Mouse (Mus musculus): ENCODE measurements around the gene Ubap2. TPM values are rescaled to one million over a fixed set of nuclear protein-coding genes. Genes with fewer than 3 reads are reported as not detected.

The Ubap2 gene
- polyA plus RNA-seq, 1 experiment from 2014 or later = 72.0 TPM

- H3K4me1 ChIP-seq (ENCODE audit: insufficient read depth) = no peaks in the 10 kb centered on the region
- no peak overlapping the region for H3K4me2 ChIP-seq
- peak overlapping the region; percentile 43; the same call in 1 of the 2 replicates for H3K27ac ChIP-seq (ENCODE audit: low read depth)
- TF ChIP-seq CTCF (IDR thresholded peaks at IDR 0.05; ENCODE audit: low read depth) = no peak
- H3K9me3 ChIP-seq (ENCODE audit: low read depth, low read length) = no peaks in the 10 kb centered on the region
- no peak overlapping the region; the same call in 1 of the 2 replicates for H3K9ac ChIP-seq
- ATAC-seq (ENCODE audit: insufficient read depth) (peak; percentile 48; the same call in 1 of the 2 replicates), DNase-seq (peak; percentile 71)
- no peak overlapping the region for H3K4me3 ChIP-seq (ENCODE audit: low read depth, low read length)
- peaks cover 99% of the 10 kb centered on the region for H3K36me3 ChIP-seq (ENCODE audit: insufficient read depth)
- 56% methylated on average over 3 of the region's 3 CpGs for WGBS
- no peaks in the 10 kb centered on the region for H3K27me3 ChIP-seq (ENCODE audit: insufficient read depth, low read length)
These were observed 77.9 kb downstream of the Ubap2 start for GRCm38 (mm10) chr4:41196861-41197610.

GRCm38 (mm10) chr4:41195328-41195727 lies 79.6 kb downstream of the Ubap2 start:
- WGBS = 88% methylated on average over 15 of the region's 15 CpGs
- peaks cover 98% of the 10 kb centered on the region for H3K36me3 ChIP-seq (ENCODE audit: insufficient read depth)
- H3K4me2 ChIP-seq = no peak overlapping the region
- H3K27ac ChIP-seq (ENCODE audit: low read depth) = no peak overlapping the region
- no peak for ATAC-seq (ENCODE audit: insufficient read depth)
- H3K27me3 ChIP-seq (ENCODE audit: insufficient read depth, low read length) = no peaks in the 10 kb centered on the region
- DNase-seq = no peak
- no peak overlapping the region for H3K4me3 ChIP-seq (ENCODE audit: low read depth, low read length)
- H3K9me3 ChIP-seq (ENCODE audit: low read depth, low read length) = no peaks in the 10 kb centered on the region
- no peak overlapping the region for H3K9ac ChIP-seq
- TF ChIP-seq CTCF (IDR thresholded peaks at IDR 0.05; ENCODE audit: low read depth) = no peak
- no peaks in the 10 kb centered on the region for H3K4me1 ChIP-seq (ENCODE audit: insufficient read depth)

- Histone ChIP-seq H3K4me3 (ENCODE audit: low read depth, low read length) (no peak overlapping the region), H3K27me3 (ENCODE audit: insufficient read depth, low read length) (no peaks in the 10 kb centered on the region), H3K9me3 (ENCODE audit: low read depth, low read length) (no peaks in the 10 kb centered on the region), H3K9ac (no peak overlapping the region), H3K4me1 (ENCODE audit: insufficient read depth) (no peaks in the 10 kb centered on the region), H3K4me2 (no peak overlapping the region), H3K36me3 (ENCODE audit: insufficient read depth) (peaks cover 92% of the 10 kb centered on the region), H3K27ac (ENCODE audit: low read depth) (no peak overlapping the region)
- TF ChIP-seq CTCF (IDR thresholded peaks at IDR 0.05; ENCODE audit: low read depth) = no peak
- DNase-seq = no peak
- WGBS = 59% methylated on average over 14 of the region's 14 CpGs
- ATAC-seq (ENCODE audit: insufficient read depth) = no peak
These were observed 82.1 kb downstream of the Ubap2 start for GRCm38 (mm10) chr4:41192544-41193512.

- ATAC-seq (ENCODE audit: insufficient read depth) (no peak), DNase-seq (no peak)
- Histone ChIP-seq H3K9ac (no peak overlapping the region), H3K4me3 (ENCODE audit: low read depth, low read length) (no peak overlapping the region), H3K4me2 (no peak overlapping the region), H3K4me1 (ENCODE audit: insufficient read depth) (no peaks in the 10 kb centered on the region), H3K9me3 (ENCODE audit: low read depth, low read length) (no peaks in the 10 kb centered on the region), H3K36me3 (ENCODE audit: insufficient read depth) (peaks cover 82% of the 10 kb centered on the region), H3K27ac (ENCODE audit: low read depth) (no peak overlapping the region), H3K27me3 (ENCODE audit: insufficient read depth, low read length) (no peaks in the 10 kb centered on the region)
- no peak for TF ChIP-seq CTCF (IDR thresholded peaks at IDR 0.05; ENCODE audit: low read depth)
- 81% methylated on average over 2 of the region's 2 CpGs for WGBS
These were observed 85.1 kb downstream of the Ubap2 start for GRCm38 (mm10) chr4:41189809-41190208.

GRCm38 (mm10) chr4:41179825-41180725 lies 94.9 kb downstream of the Ubap2 start:
- TF ChIP-seq CTCF (IDR thresholded peaks at IDR 0.05; ENCODE audit: low read depth) = no peak
- ATAC-seq (ENCODE audit: insufficient read depth) (no peak), DNase-seq (no peak)
- no peaks in the 10 kb centered on the region for H3K9me3 ChIP-seq (ENCODE audit: low read depth, low read length)
- H3K9ac ChIP-seq = no peak overlapping the region
- H3K36me3 ChIP-seq (ENCODE audit: insufficient read depth) = peaks cover 65% of the 10 kb centered on the region
- no peak overlapping the region for H3K27ac ChIP-seq (ENCODE audit: low read depth)
- no peak overlapping the region for H3K4me3 ChIP-seq (ENCODE audit: low read depth, low read length)
- 74% methylated on average over 15 of the region's 15 CpGs for WGBS
- no peaks in the 10 kb centered on the region for H3K4me1 ChIP-seq (ENCODE audit: insufficient read depth)
- H3K4me2 ChIP-seq = no peak overlapping the region
- no peaks in the 10 kb centered on the region for H3K27me3 ChIP-seq (ENCODE audit: insufficient read depth, low read length)

GRCm38 (mm10) chr4:41174631-41175030 lies 100.3 kb downstream of the Ubap2 start:
- Histone ChIP-seq H3K27ac (ENCODE audit: low read depth) (no peak overlapping the region), H3K9ac (no peak overlapping the region), H3K27me3 (ENCODE audit: insufficient read depth, low read length) (no peaks in the 10 kb centered on the region), H3K9me3 (ENCODE audit: low read depth, low read length) (no peaks in the 10 kb centered on the region), H3K4me2 (no peak overlapping the region), H3K4me1 (ENCODE audit: insufficient read depth) (no peaks in the 10 kb centered on the region), H3K36me3 (ENCODE audit: insufficient read depth) (peaks cover 55% of the 10 kb centered on the region), H3K4me3 (ENCODE audit: low read depth, low read length) (no peak overlapping the region)
- WGBS = 77% methylated on average over 2 of the region's 2 CpGs
- no peak for TF ChIP-seq CTCF (IDR thresholded peaks at IDR 0.05; ENCODE audit: low read depth)
- ATAC-seq (ENCODE audit: insufficient read depth) (no peak), DNase-seq (no peak)
